Mouse (Mus musculus) midbrain, embryonic 11.5 days (tissue): ENCODE measurements around the gene Dpm1. TPM values are rescaled to one million over a fixed set of nuclear protein-coding genes. Genes with fewer than 3 reads are reported as not detected.

Experiments used
- ATAC-seq: fragments of 200-750 bp; cut with Nextera tagmentation; 2 replicates; pipeline ENCODE4 v1.8.0; 2017; ENCODE audit warnings: moderate TSS enrichment, moderate library complexity; ENCODE audit not compliant: low FRiP score
- DNase-seq: peaks from one replicate; pipeline ENCODE4 v3.0.0; 2015; ENCODE audit warnings: low spot score; ENCODE audit errors: missing footprints
- H3K27ac ChIP-seq: fragments of 300-500 bp; sonication (generic); 2 replicates; pipeline ENCODE4 v1.5.1; 2014; ENCODE audit warnings: low read depth, low read length
- H3K27me3 ChIP-seq: fragments of 300-500 bp; sonication (generic); 2 replicates; pipeline ENCODE4 v1.6.1; 2014; ENCODE audit warnings: mild to moderate bottlenecking, low read length, moderate library complexity, mixed read lengths; ENCODE audit not compliant: control insufficient read depth, insufficient read depth
- H3K36me3 ChIP-seq: fragments of 300-500 bp; sonication (generic); 2 replicates; pipeline ENCODE4 v1.6.1; 2014; ENCODE audit warnings: mild to moderate bottlenecking, low read length, moderate library complexity, mixed read lengths; ENCODE audit not compliant: control insufficient read depth, insufficient read depth
- H3K4me1 ChIP-seq: fragments of 300-500 bp; sonication (generic); 2 replicates; pipeline ENCODE4 v1.6.1; 2014; ENCODE audit warnings: low read length; ENCODE audit not compliant: control insufficient read depth, insufficient read depth
- H3K4me2 ChIP-seq: fragments of 300-500 bp; sonication (generic); 2 replicates; pipeline ENCODE4 v1.6.1; 2014; ENCODE audit warnings: mild to moderate bottlenecking, moderate library complexity
- H3K4me3 ChIP-seq: fragments of 300-500 bp; sonication (generic); 2 replicates; pipeline ENCODE4 v1.5.1; 2014; ENCODE audit warnings: low read depth, low read length
- H3K9ac ChIP-seq: fragments of 300-500 bp; sonication (generic); 2 replicates; pipeline ENCODE4 v1.6.1; 2014; ENCODE audit warnings: low read length
- H3K9me3 ChIP-seq: fragments of 300-500 bp; sonication (generic); 2 replicates; pipeline ENCODE4 v1.6.1; 2016; ENCODE audit warnings: low read length; ENCODE audit not compliant: control insufficient read depth
- WGBS: fragments of 180-500 bp; shearing (Covaris S2); extraction: QIAGEN DNeasy Blood & Tissue Kit; methylation state at CpG from one replicate; pipeline ENCODE4 v1.1.7; 2014; 5-methylcytosine and 5-hydroxymethylcytosine counted together
- polyA plus RNA-seq: library from polyadenylated mRNA; unstranded; fragments of >200 nt; fragmentation: Nextera tagmentation; extraction: Ambion mirVana; gene quantifications from 2 replicates; pipeline ENCODE4 v1.2.1, GENCODE M21; 2014

Dpm1 gene
- polyA plus RNA-seq, 1 experiment from 2014 or later = 75.4 TPM

DNA sequence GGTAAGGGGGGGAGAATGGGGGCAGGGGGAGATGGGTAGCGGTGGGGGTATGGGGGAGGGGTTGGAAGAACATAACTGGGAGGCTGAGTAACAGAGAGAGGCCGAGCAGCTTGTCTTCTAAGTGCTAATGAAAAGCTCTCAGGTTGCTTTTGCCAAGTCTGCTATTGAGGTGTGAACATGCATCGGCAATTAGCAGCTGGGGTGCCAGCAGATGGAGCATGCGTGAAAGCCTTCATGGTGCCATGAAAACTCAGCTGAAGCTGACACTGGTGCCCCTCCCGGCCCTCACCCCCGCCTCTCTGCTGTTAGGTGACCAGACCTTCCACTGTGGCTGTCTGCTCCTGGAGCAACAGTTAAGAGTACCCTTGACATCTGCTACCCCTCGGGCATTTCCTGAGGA lies 23.4 kb upstream of the Dpm1 start:
- H3K36me3 ChIP-seq = no peaks in the 10 kb centered on the region
- no peak for ATAC-seq
- H3K4me1 ChIP-seq = no peaks in the 10 kb centered on the region
- WGBS = 76% methylated on average over 7 of the region's 7 CpGs
- no peak overlapping the region for H3K4me2 ChIP-seq
- no peaks in the 10 kb centered on the region for H3K9me3 ChIP-seq
- no peak overlapping the region for H3K9ac ChIP-seq
- H3K27me3 ChIP-seq = no peaks in the 10 kb centered on the region
- no peak overlapping the region for H3K4me3 ChIP-seq
- no peak overlapping the region for H3K27ac ChIP-seq
- peak; percentile 41 for DNase-seq

- Histone ChIP-seq H3K4me2 (peak overlapping the region; percentile 22; the same call in 1 of the 2 replicates), H3K36me3 (no peaks in the 10 kb centered on the region), H3K27me3 (no peaks in the 10 kb centered on the region), H3K9me3 (no peaks in the 10 kb centered on the region), H3K4me1 (no peaks in the 10 kb centered on the region), H3K27ac (no peak overlapping the region), H3K4me3 (no peak overlapping the region), H3K9ac (0 out of 2 replicates have a peak overlapping the region, but pooled peaks have one; percentile 5)
- DNase-seq = peak; percentile 92
- ATAC-seq = peak; percentile 61; the same call in 1 of the 2 replicates
- WGBS = 12% methylated on average over 16 of the region's 16 CpGs
Observed at GRCm38 (mm10) chr2:168252639-168253292, 22.4 kb upstream of the Dpm1 start.

DNA sequence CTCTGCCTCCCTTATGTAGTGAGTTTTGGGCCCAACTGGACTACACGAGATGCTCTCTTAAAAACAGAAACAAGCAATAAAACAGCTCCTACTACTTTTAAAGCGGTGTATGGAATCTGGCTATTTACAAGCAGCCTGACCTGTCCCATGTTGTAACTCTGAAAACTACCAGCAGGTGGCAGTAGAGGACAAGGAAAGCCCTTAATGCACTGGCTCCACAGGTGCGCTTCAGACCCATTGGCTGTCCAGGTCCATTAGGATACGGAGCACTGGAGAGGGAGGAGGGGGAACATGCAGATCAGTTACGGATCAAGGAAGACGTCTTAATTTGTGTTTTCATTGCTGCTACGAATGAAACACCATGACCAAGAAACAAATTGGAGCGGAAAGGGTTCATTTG lies 19.9 kb upstream of the Dpm1 start:
- Histone ChIP-seq H3K9me3 (no peaks in the 10 kb centered on the region), H3K27ac (no peak overlapping the region), H3K36me3 (no peaks in the 10 kb centered on the region), H3K4me1 (no peaks in the 10 kb centered on the region), H3K27me3 (no peaks in the 10 kb centered on the region), H3K9ac (no peak overlapping the region), H3K4me3 (no peak overlapping the region), H3K4me2 (no peak overlapping the region)
- 19% methylated on average over 8 of the region's 8 CpGs for WGBS
- ATAC-seq (peak; percentile 54; the same call in 1 of the 2 replicates), DNase-seq (peak; percentile 99)

DNA sequence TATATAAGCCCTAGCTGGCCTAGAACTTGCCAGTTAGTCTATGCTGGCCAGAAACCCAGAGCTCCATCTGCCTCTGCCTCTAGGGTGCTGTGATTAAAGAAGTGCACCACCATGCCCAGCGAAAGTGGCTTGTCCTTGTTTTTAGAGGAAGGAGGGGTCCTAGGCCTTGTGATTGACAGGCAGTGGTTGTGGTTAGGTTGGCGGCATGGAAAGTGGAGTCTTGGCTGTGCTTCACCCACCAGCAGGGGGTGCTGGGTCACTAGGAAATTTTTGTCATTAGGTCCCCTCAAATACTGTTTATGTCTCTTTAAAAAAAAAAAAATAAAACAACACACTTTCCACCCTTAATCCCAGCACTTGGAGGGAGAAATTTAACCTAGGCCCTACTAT lies 18.5 kb upstream of the Dpm1 start:
- Histone ChIP-seq H3K4me2 (no peak overlapping the region), H3K4me3 (no peak overlapping the region), H3K27ac (no peak overlapping the region), H3K4me1 (no peaks in the 10 kb centered on the region), H3K36me3 (no peaks in the 10 kb centered on the region), H3K27me3 (no peaks in the 10 kb centered on the region), H3K9me3 (no peaks in the 10 kb centered on the region), H3K9ac (no peak overlapping the region)
- DNase-seq (peak; percentile 86), ATAC-seq (no peak)
- WGBS = 25% methylated on average over 2 of the region's 2 CpGs

GRCm38 (mm10) chr2:168248167-168248855 lies 17.9 kb upstream of the Dpm1 start:
- Histone ChIP-seq H3K9ac (no peak overlapping the region), H3K27ac (no peak overlapping the region), H3K4me3 (no peak overlapping the region), H3K27me3 (no peaks in the 10 kb centered on the region), H3K36me3 (no peaks in the 10 kb centered on the region), H3K9me3 (no peaks in the 10 kb centered on the region), H3K4me2 (no peak overlapping the region), H3K4me1 (no peaks in the 10 kb centered on the region)
- WGBS = 75% methylated on average over 8 of the region's 8 CpGs
- DNase-seq (peak; percentile 67), ATAC-seq (no peak)

DNA sequence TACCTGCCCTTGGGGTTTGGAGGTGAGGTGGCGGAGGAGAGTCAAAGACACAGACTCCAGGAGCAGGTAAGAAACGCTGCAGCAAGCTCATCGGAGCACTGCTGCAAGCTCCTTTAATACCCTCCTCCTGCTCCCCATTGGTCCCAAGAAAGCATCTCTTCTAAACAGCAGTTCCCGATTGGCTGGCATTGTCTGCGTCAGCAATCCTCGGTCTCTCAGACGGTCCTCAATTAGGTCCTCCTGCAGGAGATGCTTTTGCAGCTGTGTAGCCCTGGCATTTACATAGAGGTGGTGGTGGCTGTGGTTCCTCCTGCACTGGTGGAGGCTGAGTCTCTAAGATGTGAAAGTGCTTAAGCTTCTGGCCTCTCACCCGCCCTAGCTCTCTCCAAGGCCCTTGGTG lies 15.2 kb upstream of the Dpm1 start:
- Histone ChIP-seq H3K4me3 (no peak overlapping the region), H3K4me1 (no peaks in the 10 kb centered on the region), H3K27me3 (no peaks in the 10 kb centered on the region), H3K9ac (no peak overlapping the region), H3K4me2 (no peak overlapping the region), H3K36me3 (no peaks in the 10 kb centered on the region), H3K9me3 (no peaks in the 10 kb centered on the region), H3K27ac (no peak overlapping the region)
- DNase-seq (peak; percentile 1), ATAC-seq (no peak)
- 47% methylated on average over 8 of the region's 8 CpGs for WGBS

DNA sequence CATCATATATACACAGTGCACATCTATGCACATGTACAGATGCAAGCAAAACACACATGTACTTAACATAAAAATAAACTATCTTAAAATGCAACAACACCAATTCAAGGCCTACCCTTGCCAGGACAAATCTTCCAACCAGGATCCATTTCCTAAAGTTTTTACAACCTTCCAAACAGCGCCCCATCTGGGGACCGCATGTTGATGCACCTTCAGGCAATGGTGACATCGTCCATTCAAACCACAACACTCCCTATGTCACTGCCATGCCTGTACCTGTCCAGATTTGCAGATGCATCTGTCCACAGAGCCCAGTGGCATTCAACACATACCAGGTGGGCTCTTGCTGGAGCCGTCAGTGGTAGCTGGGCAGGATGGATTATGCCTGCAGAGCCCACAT lies 12.9 kb upstream of the Dpm1 start:
- H3K4me1 ChIP-seq = no peaks in the 10 kb centered on the region
- no peaks in the 10 kb centered on the region for H3K9me3 ChIP-seq
- WGBS = 77% methylated on average over 4 of the region's 4 CpGs
- no peak for DNase-seq
- no peak overlapping the region for H3K4me2 ChIP-seq
- H3K9ac ChIP-seq = no peak overlapping the region
- H3K27me3 ChIP-seq = no peaks in the 10 kb centered on the region
- no peaks in the 10 kb centered on the region for H3K36me3 ChIP-seq
- no peak overlapping the region for H3K27ac ChIP-seq
- no peak for ATAC-seq
- no peak overlapping the region for H3K4me3 ChIP-seq

DNA sequence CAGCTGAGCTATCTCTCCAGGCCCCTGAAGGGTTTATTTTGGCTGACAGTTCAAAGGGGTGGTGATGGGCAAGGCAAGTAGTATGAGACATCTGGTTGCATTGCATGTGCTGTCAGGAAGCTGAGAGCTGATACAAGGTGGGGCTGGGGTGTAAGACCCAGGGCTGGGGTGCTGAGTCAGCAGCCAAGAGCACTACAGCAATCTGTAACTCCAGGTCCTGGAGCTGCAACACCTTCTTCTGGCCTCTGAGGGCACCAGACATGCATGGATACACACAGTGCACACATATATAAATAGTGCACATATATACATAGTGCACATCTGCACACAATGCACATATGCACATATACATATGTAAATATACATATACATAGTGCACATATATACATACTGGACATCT lies 12.4 kb upstream of the Dpm1 start:
- no peak overlapping the region for H3K4me3 ChIP-seq
- DNase-seq (no peak), ATAC-seq (no peak)
- no peak overlapping the region for H3K9ac ChIP-seq
- no peaks in the 10 kb centered on the region for H3K27me3 ChIP-seq
- H3K27ac ChIP-seq = no peak overlapping the region
- H3K4me1 ChIP-seq = no peaks in the 10 kb centered on the region
- H3K9me3 ChIP-seq = no peaks in the 10 kb centered on the region
- H3K36me3 ChIP-seq = no peaks in the 10 kb centered on the region
- no peak overlapping the region for H3K4me2 ChIP-seq

GRCm38 (mm10) chr2:168238335-168238734 lies 7.9 kb upstream of the Dpm1 start:
- ATAC-seq (no peak), DNase-seq (no peak)
- Histone ChIP-seq H3K4me1 (no peaks in the 10 kb centered on the region), H3K4me2 (no peak overlapping the region), H3K27me3 (no peaks in the 10 kb centered on the region), H3K9me3 (no peaks in the 10 kb centered on the region), H3K36me3 (no peaks in the 10 kb centered on the region), H3K9ac (no peak overlapping the region), H3K27ac (no peak overlapping the region), H3K4me3 (no peak overlapping the region)
- WGBS = 92% methylated on average over 4 of the region's 4 CpGs
